Mouse (Mus musculus) forebrain, embryonic 10.5 days (tissue): ENCODE data around the gene Uevld. TPM values are rescaled to one million over a fixed set of nuclear protein-coding genes. Genes with fewer than 3 reads are reported as not detected.
"Not testable (repeated sequence)": the region's sequence is repeated elsewhere in the genome, so short reads cannot be mapped to it uniquely, and the experiment has no call there.

Experiments used
- DNase-seq: peaks from one replicate; pipeline ENCODE4 v3.0.0-alpha.2; 2017; ENCODE audit warnings: low spot score; ENCODE audit errors: extremely low spot score
- H3K27ac ChIP-seq: fragments of 300-500 bp; sonication (generic); 2 replicates; pipeline ENCODE4 v1.5.1; 2016; ENCODE audit warnings: mild to moderate bottlenecking
- H3K27me3 ChIP-seq: fragments of 300-500 bp; sonication (generic); 2 replicates; pipeline ENCODE4 v1.6.1; 2016; ENCODE audit warnings: mild to moderate bottlenecking; ENCODE audit not compliant: poor library complexity, severe bottlenecking
- H3K36me3 ChIP-seq: fragments of 300-500 bp; sonication (generic); replicated peaks from 2 replicates; pipeline ENCODE4 v1.6.1; 2016; ENCODE audit warnings: mild to moderate bottlenecking, moderate library complexity
- H3K4me1 ChIP-seq: fragments of 300-500 bp; sonication (generic); 2 replicates; pipeline ENCODE4 v1.6.1; 2016
- H3K4me3 ChIP-seq: fragments of 300-500 bp; sonication (generic); 2 replicates; pipeline ENCODE4 v1.5.1; 2016; ENCODE audit warnings: mild to moderate bottlenecking, moderate library complexity
- H3K9me3 ChIP-seq: fragments of 300-500 bp; sonication (generic); 2 replicates; pipeline ENCODE4 v1.6.1; 2016; ENCODE audit warnings: mild to moderate bottlenecking, moderate library complexity
- WGBS: fragments of 180-500 bp; shearing (Covaris S2); methylation state at CpG from one replicate; pipeline ENCODE4 v1.1.7; 2016; 5-methylcytosine and 5-hydroxymethylcytosine counted together
- polyA plus RNA-seq: library from polyadenylated mRNA; unstranded; fragments of >200 nt; fragmentation: Nextera tagmentation; extraction: Ambion mirVana; gene quantifications from 2 replicates; pipeline ENCODE4 v1.2.1, GENCODE M21; 2016

Uevld gene
- polyA plus RNA-seq, 1 experiment from 2014 or later, result 13.4 TPM

- no peaks in the 10 kb centered on the region for H3K9me3 ChIP-seq
- H3K27me3 ChIP-seq, result no peaks in the 10 kb centered on the region
- H3K4me1 ChIP-seq, result no peaks in the 10 kb centered on the region
- 89% methylated on average over 3 of the region's 3 CpGs for WGBS
- DNase-seq, result no peak
- H3K4me3 ChIP-seq, result no peak overlapping the region
- H3K36me3 ChIP-seq, result peaks cover 71% of the 10 kb centered on the region
- no peak overlapping the region for H3K27ac ChIP-seq
These were observed 75.0 kb downstream of the Uevld start for GRCm38 (mm10) chr7:46883304-46883703.

DNA sequence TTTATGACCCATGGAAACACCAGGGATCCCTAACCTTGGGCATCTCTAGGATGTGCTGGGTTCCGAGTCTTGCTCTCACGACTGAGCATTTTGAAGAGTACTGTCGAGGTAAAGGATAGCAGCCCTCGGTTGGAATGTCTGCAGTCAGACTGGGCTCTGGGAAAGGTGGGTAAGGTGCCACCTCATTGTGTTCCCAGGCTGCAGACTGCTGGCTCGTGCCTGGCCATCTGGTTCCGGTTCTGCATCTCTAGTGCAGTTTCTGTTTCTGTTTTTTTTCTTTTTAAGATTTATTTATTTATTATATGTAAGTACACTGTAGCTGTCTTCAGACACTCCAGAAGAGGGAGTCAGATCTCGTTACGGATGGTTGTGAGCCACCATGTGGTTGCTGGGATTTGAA, 76.4 kb downstream of the Uevld start:
- not testable (repeated sequence) for H3K27ac ChIP-seq, DNase-seq, H3K27me3 ChIP-seq, H3K4me3 ChIP-seq, H3K9me3 ChIP-seq, H3K4me1 ChIP-seq
- 81% methylated on average over 8 of the region's 8 CpGs for WGBS
- H3K36me3 ChIP-seq, result peaks cover 57% of the 10 kb centered on the region

DNA sequence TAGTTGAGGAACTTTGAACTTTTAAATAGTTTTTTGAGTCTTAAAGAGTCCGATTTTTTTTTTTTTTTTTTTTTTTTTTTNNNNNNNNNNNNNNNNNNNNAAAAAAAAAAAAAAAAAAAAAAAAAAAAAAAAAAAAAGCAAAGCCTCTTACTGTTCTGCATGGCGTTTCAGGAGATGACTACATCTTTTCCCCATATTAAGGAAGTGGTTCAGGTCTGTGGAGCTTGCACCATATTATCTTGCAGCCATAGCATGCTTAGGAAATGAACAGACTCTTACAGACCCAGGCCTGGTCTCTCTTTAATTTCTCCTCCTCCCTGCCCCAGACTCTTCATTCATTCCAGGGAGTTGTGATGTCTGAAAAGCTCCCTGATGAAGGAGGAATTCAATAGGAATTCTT, 77.3 kb downstream of the Uevld start:
- Histone ChIP-seq H3K9me3 (no peaks in the 10 kb centered on the region), H3K4me1 (no peaks in the 10 kb centered on the region), H3K27ac (no peak overlapping the region), H3K36me3 (peaks cover 48% of the 10 kb centered on the region), H3K27me3 (no peaks in the 10 kb centered on the region), H3K4me3 (no peak overlapping the region)
- 92% methylated on average over 2 of the region's 2 CpGs for WGBS
- no peak for DNase-seq

- H3K27ac ChIP-seq, result no peak overlapping the region
- WGBS, result 91% methylated on average over 5 of the region's 5 CpGs
- peaks cover 36% of the 10 kb centered on the region for H3K36me3 ChIP-seq
- no peaks in the 10 kb centered on the region for H3K4me1 ChIP-seq
- no peak for DNase-seq
- H3K9me3 ChIP-seq, result no peaks in the 10 kb centered on the region
- H3K4me3 ChIP-seq, result no peak overlapping the region
- no peaks in the 10 kb centered on the region for H3K27me3 ChIP-seq
These were observed 78.5 kb downstream of the Uevld start for GRCm38 (mm10) chr7:46879851-46880250.

DNA sequence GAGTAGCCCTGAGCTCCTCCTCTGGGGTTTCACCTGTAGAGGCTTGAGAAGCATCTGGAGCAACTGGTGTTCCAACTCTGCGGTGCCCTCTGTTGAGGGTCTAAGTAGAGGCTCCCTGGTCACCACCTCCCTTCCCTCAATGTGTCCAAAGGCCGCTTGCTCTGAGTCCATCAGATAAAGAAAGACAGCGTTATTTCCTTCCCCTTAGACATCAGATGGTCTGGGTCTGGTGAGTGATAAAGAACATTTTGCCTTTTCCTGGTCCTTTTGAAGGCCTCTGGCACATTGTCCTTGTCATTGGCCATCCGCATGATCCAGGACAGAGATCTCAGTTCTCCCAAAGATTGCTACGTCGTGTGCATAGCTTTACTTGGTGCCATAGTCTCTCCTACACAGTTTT, 81.1 kb downstream of the Uevld start:
- H3K27ac ChIP-seq, result no peak overlapping the region
- no peaks in the 10 kb centered on the region for H3K4me1 ChIP-seq
- H3K27me3 ChIP-seq, result no peaks in the 10 kb centered on the region
- H3K36me3 ChIP-seq, result peaks cover 15% of the 10 kb centered on the region
- no peak for DNase-seq
- H3K4me3 ChIP-seq, result no peak overlapping the region
- H3K9me3 ChIP-seq, result no peaks in the 10 kb centered on the region
- WGBS, result 88% methylated on average over 6 of the region's 6 CpGs

GRCm38 (mm10) chr7:46876841-46877240, 81.5 kb downstream of the Uevld start:
- Histone ChIP-seq H3K4me3 (no peak overlapping the region), H3K36me3 (peaks cover 14% of the 10 kb centered on the region), H3K27me3 (no peaks in the 10 kb centered on the region), H3K9me3 (no peaks in the 10 kb centered on the region), H3K4me1 (no peaks in the 10 kb centered on the region), H3K27ac (no peak overlapping the region)
- DNase-seq, result no peak
- 80% methylated on average over 4 of the region's 4 CpGs for WGBS

Other genes with a start within 250 kb of the Uevld start
- 45.4 and 47.6 TPM in 2 replicates for gene Saal1, start 247.8 kb downstream of the Uevld start, polyA plus RNA-seq
- gene Saa3, start 242.8 kb downstream of the Uevld start, polyA plus RNA-seq, result 0.06 and 0.24 TPM in 2 replicates
- gene Saa4, start 225.9 kb downstream of the Uevld start, polyA plus RNA-seq, result not detected in 2 replicates
- 0.33 and 0.48 TPM in 2 replicates for gene Saa1, start 215.5 kb downstream of the Uevld start, polyA plus RNA-seq
- 0.35 TPM in 1 of 2 replicates, not detected in the other for gene Saa2, start 206.7 kb downstream of the Uevld start, polyA plus RNA-seq
- gene Hps5, start 162.5 kb downstream of the Uevld start, polyA plus RNA-seq, result 16.2 and 18.7 TPM in 2 replicates
- 51.2 and 54.1 TPM in 2 replicates for gene Gtf2h1, start 162.4 kb downstream of the Uevld start, polyA plus RNA-seq
- 3,398 and 3,630 TPM in 2 replicates for gene Ldha, start 117.1 kb downstream of the Uevld start, polyA plus RNA-seq
- 0.17 TPM in 1 of 2 replicates, not detected in the other for gene Ldhc, start 97.3 kb downstream of the Uevld start, polyA plus RNA-seq
- 259 and 274 TPM in 2 replicates for gene Tsg101, start 38.6 kb downstream of the Uevld start, polyA plus RNA-seq
- gene Gm9999, start 25.1 kb upstream of the Uevld start, polyA plus RNA-seq, result not detected in 2 replicates
- gene Spty2d1, start 49.9 kb upstream of the Uevld start, polyA plus RNA-seq, result 10.9 and 11.4 TPM in 2 replicates
- gene Tmem86a, start 92.1 kb upstream of the Uevld start, polyA plus RNA-seq, result 9.8 and 10.5 TPM in 2 replicates
- gene Ptpn5, start 175.2 kb upstream of the Uevld start, polyA plus RNA-seq, result 2.9 and 4.1 TPM in 2 replicates
- gene Mrgpra6, start 246.4 kb upstream of the Uevld start, polyA plus RNA-seq, result not detected in 2 replicates